Mouse (Mus musculus) left cerebral cortex, postnatal 36 days (tissue): Measurements from ENCODE around the gene Rsc1a1. TPM values are rescaled to one million over a fixed set of nuclear protein-coding genes. Genes with fewer than 3 reads are reported as not detected.

Experiments used
- DNase-seq, 2 experiments: peaks; one replicate each; pipeline ENCODE4 v3.0.0; 2021 to 2022; ENCODE audit warnings: low spot score in 2 of 2, mixed read lengths in 1 of 2
- intact Hi-C: fragments of 180-260 bp; cut with DNase I; formaldehyde crosslinking; loops from one replicate; pipeline ENCODE4 v1.15.1; 2025
- total RNA-seq, 2 experiments: library from RNA; stranded (reverse); gene quantifications; 2 replicates each; pipeline ENCODE4 v1.2.3; 2021

Rsc1a1 gene
- 1 to 10 TPM in 1 of 2 experiments, not detected in 1; 2.9 TPM for total RNA-seq

- intact Hi-C loops: no loop called here
- no peak for DNase-seq
Measured at GRCm38 (mm10) chr4:141685499-141685898, at the start of gene Rsc1a1. TSS of gene Rsc1a1 (minus strand) at chr4:141685599.

DNA sequence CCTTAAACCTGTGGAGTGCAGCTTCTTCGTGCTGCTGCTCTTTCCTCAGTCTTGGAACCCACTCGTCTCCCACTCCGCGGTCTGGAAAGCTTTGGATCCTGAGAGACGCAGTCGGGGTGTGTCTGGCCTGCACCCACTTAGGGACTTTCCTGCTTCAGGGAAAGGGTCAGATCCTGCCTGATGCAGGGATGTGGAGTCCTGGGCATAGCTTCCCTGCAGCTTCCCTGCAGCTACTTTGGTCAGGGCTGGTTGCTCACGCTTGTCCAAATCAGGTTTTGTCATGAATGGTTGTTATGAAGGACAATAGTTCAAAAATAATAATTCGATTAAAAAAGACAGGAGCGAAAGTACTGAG lies 49.8 kb upstream of the Rsc1a1 start:
- intact Hi-C loops: no loop called here
- DNase-seq: no peak

DNA sequence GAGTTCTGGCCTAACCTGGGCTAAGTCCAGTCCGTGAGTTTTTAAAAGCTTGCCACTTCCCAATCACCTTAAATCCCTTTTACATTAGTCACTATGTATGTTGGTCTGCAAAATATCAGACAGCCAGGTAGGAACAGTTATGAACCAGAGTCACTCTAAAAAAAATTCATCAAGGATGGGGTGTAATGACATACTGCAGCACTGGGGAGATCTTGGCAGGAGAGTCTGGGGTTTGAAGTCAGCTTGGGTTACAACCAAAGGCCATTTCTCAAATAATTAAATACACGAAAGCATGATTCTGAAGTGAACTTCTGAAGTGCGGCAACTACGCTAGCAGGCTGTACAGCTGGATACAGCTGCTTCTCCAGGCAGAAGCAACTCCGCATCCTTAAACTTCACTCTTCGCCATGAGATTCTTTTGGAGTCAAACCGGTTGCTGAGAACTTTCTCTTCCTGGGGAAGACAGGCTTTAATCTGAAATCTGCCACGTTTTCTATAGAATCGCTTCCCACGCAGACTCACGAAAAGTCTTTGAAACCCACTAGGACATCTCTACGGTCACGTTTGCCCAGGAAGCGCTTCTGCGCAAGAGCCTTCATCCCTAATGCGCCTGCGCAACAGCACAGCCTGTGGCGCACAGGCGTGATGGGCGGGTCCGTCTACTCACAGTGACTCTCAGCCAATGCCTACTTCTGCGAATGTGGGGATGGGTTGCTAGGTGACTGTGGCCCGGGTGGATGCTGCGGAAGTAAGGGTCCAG lies 49.2 kb upstream of the Rsc1a1 start:
- intact Hi-C loops: no loop called here
- DNase-seq: peak; percentile 93 to 94

DNA sequence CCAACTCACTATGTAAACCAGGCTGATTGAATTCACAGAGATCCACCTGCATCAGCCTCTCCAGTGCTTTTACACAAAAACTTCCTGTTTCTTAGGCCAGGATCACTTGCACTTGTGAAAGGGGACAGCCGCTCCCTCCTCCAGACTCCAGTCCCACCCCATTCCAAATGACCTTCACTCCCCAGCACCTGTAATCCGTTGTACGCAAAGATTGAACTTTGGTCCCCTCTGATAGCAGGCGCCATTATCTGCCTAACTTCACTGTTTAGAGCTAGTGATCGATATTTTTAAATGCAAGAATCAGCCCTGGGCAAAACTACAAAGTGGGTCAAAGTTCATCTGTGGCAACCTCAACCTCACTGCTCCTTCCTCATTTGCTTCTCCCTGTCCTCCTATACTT lies 46.4 kb upstream of the Rsc1a1 start:
- no peak for DNase-seq
- intact Hi-C loops: no loop called here

DNA sequence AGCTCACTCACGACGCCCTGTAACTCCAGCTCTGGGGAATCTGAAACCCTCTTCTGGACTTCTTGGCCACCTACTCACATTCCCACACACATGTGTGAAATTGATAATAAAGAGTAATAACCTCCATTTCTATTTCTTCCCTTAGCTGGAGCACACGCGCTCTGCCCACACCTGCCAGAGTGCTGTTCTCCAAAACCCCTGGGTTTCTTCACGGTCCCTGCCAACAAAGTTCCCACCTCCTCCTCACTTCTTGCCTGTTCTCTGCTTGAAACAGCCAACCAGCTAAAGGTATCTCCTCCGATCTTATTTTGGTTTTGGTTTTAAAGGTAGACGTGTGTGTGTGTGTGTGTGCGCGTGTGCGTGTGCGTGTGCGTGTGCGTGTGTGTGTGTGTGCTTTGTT lies 45.0 kb upstream of the Rsc1a1 start:
- DNase-seq: peak; percentile 40 to 52
- intact Hi-C loops: no loop called here

GRCm38 (mm10) chr4:141729266-141729665 lies 43.9 kb upstream of the Rsc1a1 start:
- no peak for DNase-seq
- intact Hi-C loops: no loop called here

GRCm38 (mm10) chr4:141725738-141726137 lies 40.3 kb upstream of the Rsc1a1 start:
- intact Hi-C loops: no loop called here
- no peak for DNase-seq

DNA sequence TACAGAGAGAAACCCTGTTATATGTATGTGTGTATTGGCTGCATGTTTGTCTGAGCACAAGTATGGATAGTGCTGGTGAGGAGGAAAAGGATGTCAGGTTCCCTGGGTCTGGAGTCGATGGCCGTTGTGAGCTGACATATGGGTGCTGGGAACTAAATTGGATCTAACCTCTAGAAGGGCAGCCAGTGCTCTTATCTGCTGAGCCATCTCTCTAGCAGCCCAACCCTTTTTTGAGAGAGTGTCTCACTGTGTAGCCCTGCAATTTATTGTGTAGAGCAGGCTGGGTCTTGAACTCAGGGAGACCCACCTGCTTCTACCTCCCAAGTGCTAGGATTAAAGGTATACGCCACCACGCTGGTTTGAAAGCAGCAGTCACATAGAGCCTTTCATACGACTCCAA lies 39.9 kb upstream of the Rsc1a1 start:
- intact Hi-C loops: no loop called here
- no peak for DNase-seq

DNA sequence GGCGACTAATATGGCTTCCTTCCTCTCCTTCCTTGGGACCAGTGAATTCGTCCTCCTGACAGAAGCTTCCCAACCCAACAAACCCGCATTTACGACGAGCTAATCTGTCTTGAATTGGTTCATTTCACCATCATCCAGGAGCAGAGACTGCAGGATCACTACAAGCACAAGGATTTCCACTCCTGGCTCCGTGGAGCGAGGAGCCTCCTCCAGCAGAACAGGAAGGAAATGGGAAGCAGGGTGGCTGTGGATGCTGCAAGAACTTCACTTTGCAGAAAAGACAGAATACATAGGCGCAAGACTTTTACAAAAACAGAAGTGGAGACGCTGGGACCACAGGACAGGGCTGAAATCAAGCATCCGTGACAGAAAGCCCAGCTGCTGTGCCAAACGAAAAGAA lies 39.2 kb upstream of the Rsc1a1 start:
- intact Hi-C loops: loop anchor here (5.0 kb wide), 1 partner anchor 68 kb away; the partner anchor contains the start of genes Casp9 and Dnajc16
- no peak for DNase-seq

DNA sequence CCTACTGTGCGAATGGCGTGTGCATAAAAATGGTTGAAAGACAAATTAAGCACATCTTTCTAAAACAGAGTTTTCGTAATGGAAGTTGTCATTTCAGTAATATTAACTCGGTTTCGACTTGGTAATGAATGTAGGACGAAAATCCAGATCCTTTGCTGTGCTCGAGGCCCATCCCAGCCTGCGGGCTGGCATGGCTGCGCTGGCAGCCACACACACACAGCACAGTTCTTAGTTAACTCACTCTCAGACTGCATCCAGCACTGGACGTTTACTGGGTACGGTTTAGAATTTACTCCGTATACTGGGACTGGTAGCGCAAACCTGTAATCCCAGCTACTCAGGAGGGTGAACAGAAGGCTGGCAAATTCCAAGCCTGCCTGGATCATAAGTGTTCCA lies 38.3 kb upstream of the Rsc1a1 start:
- intact Hi-C loops: loop anchor here (5.0 kb wide), 1 partner anchor 69 kb away; the partner anchor contains the start of genes Casp9 and Dnajc16
- DNase-seq: peak in 1 of 2 experiments; percentile 20

- intact Hi-C loops: loop anchor here (5.0 kb wide), 1 partner anchor 69 kb away; the partner anchor contains the start of genes Casp9 and Dnajc16
Measured at GRCm38 (mm10) chr4:141722731-141723672, 37.6 kb upstream of the Rsc1a1 start, which contains the start of gene Ddi2. TSS of gene Ddi2 (minus strand) at chr4:141723419.

DNA sequence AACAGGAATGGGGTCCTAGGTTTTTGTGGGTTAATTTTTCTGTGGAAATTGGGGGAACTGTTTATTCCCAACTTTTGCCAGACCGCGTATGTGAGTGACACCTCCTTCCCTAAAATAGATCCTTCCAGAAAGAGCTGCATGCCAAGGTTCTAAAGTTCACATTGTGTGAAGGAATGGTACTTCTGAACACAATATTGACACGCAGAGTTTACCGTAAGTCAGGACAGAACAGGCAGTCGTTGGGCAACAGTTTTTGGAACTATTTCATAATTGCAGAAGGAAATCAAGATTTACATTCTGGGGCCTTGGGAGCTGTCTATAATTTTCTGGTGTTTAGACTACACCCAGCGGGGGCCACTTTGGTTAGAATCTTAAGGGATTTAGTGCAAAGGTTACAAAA lies 36.6 kb upstream of the Rsc1a1 start:
- DNase-seq: no peak
- intact Hi-C loops: loop anchor here (5.0 kb wide), 1 partner anchor 70 kb away; the partner anchor contains the start of genes Casp9 and Dnajc16

More at GRCm38 (mm10) chr4:141722731-141723672, 37.6 kb upstream of the Rsc1a1 start, which contains the start of gene Ddi2:
- peak; percentile 91 to 96 for DNase-seq

- intact Hi-C loops: loop anchor here (5.0 kb wide), 1 partner anchor 71 kb away; the partner anchor contains the start of genes Casp9 and Dnajc16
- no peak for DNase-seq
Measured at GRCm38 (mm10) chr4:141720761-141721523, 35.5 kb upstream of the Rsc1a1 start.

GRCm38 (mm10) chr4:141719304-141719703 lies 33.9 kb upstream of the Rsc1a1 start:
- no peak for DNase-seq
- intact Hi-C loops: no loop called here

- no peak for DNase-seq
- intact Hi-C loops: no loop called here
Measured at GRCm38 (mm10) chr4:141717633-141718032, 32.2 kb upstream of the Rsc1a1 start.

DNA sequence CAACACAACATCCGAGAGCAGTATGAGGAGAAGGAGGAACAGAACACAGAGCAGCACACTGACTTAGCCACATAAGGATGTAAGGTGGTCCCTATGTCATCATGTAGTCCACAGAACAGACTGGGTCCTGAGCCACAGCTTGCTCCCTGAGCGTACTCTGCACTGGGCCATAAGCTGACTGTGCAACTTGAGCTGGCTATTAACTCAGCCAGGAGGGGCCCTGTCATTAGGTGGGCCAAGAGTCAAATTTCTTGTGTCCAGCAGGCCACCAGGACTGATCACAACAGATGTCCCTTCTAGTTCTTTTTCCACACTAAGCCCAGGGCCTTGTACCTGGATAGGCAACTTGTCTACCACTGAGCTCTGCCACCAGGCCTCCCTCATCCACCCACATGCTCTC lies 29.6 kb upstream of the Rsc1a1 start:
- intact Hi-C loops: no loop called here
- DNase-seq: no peak

GRCm38 (mm10) chr4:141713598-141714142 lies 28.3 kb upstream of the Rsc1a1 start:
- intact Hi-C loops: no loop called here

GRCm38 (mm10) chr4:141711250-141711649 lies 25.9 kb upstream of the Rsc1a1 start:
- intact Hi-C loops: no loop called here
- peak; percentile 23 to 46 for DNase-seq

More at GRCm38 (mm10) chr4:141713598-141714142, 28.3 kb upstream of the Rsc1a1 start:
- DNase-seq: no peak

DNA sequence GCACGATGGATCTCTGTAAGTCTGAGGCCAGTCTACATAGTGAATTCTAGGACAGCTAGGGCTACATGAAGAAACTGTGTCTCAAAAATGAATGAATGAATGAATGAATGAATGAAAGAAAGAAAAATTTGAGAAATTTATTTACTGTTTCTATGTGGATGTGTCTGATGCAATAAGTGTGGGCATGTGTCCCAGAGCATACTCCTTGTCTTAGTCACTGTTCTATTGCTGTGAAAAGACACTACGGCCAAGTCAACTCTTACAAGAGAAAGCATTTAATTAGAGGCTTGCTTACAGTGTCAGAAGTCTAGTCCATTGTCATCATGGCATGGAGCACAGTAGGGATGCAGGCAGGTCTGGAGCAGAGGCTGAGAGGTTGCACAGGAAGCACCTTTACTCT lies 23.6 kb upstream of the Rsc1a1 start:
- intact Hi-C loops: no loop called here

More for the DNA sequence above, 23.6 kb upstream of the Rsc1a1 start:
- no peak for DNase-seq
